Mouse (Mus musculus): ENCODE data around the gene Kif5a.

The Kif5a gene

GRCm38 (mm10) chr10:127284105-127284622, 21.0 kb upstream of the Kif5a start:
- no peak for TF ChIP-seq GATA4 (IDR thresholded peaks at IDR 0.05; ENCODE audit: insufficient replicate concordance, low read length)

GRCm38 (mm10) chr10:127282620-127283215, 19.6 kb upstream of the Kif5a start:
- no peak for TF ChIP-seq GATA4 (IDR thresholded peaks at IDR 0.05; ENCODE audit: insufficient replicate concordance, low read length)

GRCm38 (mm10) chr10:127281316-127281715, 18.2 kb upstream of the Kif5a start:
- TF ChIP-seq GATA4 (IDR thresholded peaks at IDR 0.05; ENCODE audit: insufficient replicate concordance, low read length) = no peak

GRCm38 (mm10) chr10:127279730-127280129, 16.6 kb upstream of the Kif5a start:
- TF ChIP-seq GATA4 (IDR thresholded peaks at IDR 0.05; ENCODE audit: insufficient replicate concordance, low read length) = no peak

GRCm38 (mm10) chr10:127274261-127275022, 11.3 kb upstream of the Kif5a start:
- no peak for TF ChIP-seq GATA4 (IDR thresholded peaks at IDR 0.05; ENCODE audit: insufficient replicate concordance, low read length)

GRCm38 (mm10) chr10:127272371-127272770, 9.2 kb upstream of the Kif5a start:
- no peak for TF ChIP-seq GATA4 (IDR thresholded peaks at IDR 0.05; ENCODE audit: insufficient replicate concordance, low read length)

- TF ChIP-seq GATA4 (IDR thresholded peaks at IDR 0.05; ENCODE audit: insufficient replicate concordance, low read length) = no peak
Observed at GRCm38 (mm10) chr10:127269884-127270283, 6.7 kb upstream of the Kif5a start.

- no peak for TF ChIP-seq GATA4 (IDR thresholded peaks at IDR 0.05; ENCODE audit: insufficient replicate concordance, low read length)
Observed at GRCm38 (mm10) chr10:127269036-127269435, 5.9 kb upstream of the Kif5a start.

- TF ChIP-seq GATA4 (IDR thresholded peaks at IDR 0.05; ENCODE audit: insufficient replicate concordance, low read length) = no peak
Observed at GRCm38 (mm10) chr10:127268401-127268800, 5.3 kb upstream of the Kif5a start.

- TF ChIP-seq GATA4 (IDR thresholded peaks at IDR 0.05; ENCODE audit: insufficient replicate concordance, low read length) = no peak
Observed at GRCm38 (mm10) chr10:127267318-127267717, 4.2 kb upstream of the Kif5a start.

GRCm38 (mm10) chr10:127266112-127267091, 3.3 kb upstream of the Kif5a start, which contains the start of gene Dctn2:
Dctn2 (plus strand) TSS chr10:127266368.
- TF ChIP-seq GATA4 (IDR thresholded peaks at IDR 0.05; ENCODE audit: insufficient replicate concordance, low read length) = peak; percentile 84; the same call in 1 of the 2 replicates

GRCm38 (mm10) chr10:127265727-127266111, 2.6 kb upstream of the Kif5a start:
- TF ChIP-seq GATA4 (IDR thresholded peaks at IDR 0.05; ENCODE audit: insufficient replicate concordance, low read length) = no peak

GRCm38 (mm10) chr10:127264971-127265370, 1.8 kb upstream of the Kif5a start:
- no peak for TF ChIP-seq GATA4 (IDR thresholded peaks at IDR 0.05; ENCODE audit: insufficient replicate concordance, low read length)

- no peak for TF ChIP-seq GATA4 (IDR thresholded peaks at IDR 0.05; ENCODE audit: insufficient replicate concordance, low read length)
Observed at GRCm38 (mm10) chr10:127264336-127264735, 1.2 kb upstream of the Kif5a start.

GRCm38 (mm10) chr10:127263631-127264030, 483 bp upstream of the Kif5a start:
- no peak for TF ChIP-seq GATA4 (IDR thresholded peaks at IDR 0.05; ENCODE audit: insufficient replicate concordance, low read length)

Measured in liver, adult (tissue).